Mouse (Mus musculus) bone marrow macrophage, adult 2 months (primary cell): ENCODE data around the gene Capn11.

Experiments used
- CTCF ChIP-seq: IDR thresholded peaks from 2 replicates; pipeline ENCODE4 v1.5.1; 2012; ENCODE audit warnings: low read depth, mild to moderate bottlenecking, low read length, moderate library complexity
- POLR2A ChIP-seq: IDR thresholded peaks from 2 replicates; pipeline ENCODE4 v1.6.1; 2012; ENCODE audit warnings: mild to moderate bottlenecking, low read depth, low read length, borderline replicate concordance

GRCm38 (mm10) chr17:45608396-45608795 is 50.7 kb downstream of the Capn11 start:
- TF ChIP-seq CTCF (no peak), POLR2A (no peak)
